Mouse (Mus musculus): ENCODE data around the gene Abca3. TPM values are rescaled to one million over a fixed set of nuclear protein-coding genes. Genes with fewer than 3 reads are reported as not detected.
A peak's percentile ranks its signal among the peaks of the same experiment; 100 is the strongest.

The Abca3 gene
- 14.5 and 21.3 TPM in 2 replicates for polyA plus RNA-seq (2014; fragmentation: Nextera tagmentation; extraction: Ambion mirVana)

DNA sequence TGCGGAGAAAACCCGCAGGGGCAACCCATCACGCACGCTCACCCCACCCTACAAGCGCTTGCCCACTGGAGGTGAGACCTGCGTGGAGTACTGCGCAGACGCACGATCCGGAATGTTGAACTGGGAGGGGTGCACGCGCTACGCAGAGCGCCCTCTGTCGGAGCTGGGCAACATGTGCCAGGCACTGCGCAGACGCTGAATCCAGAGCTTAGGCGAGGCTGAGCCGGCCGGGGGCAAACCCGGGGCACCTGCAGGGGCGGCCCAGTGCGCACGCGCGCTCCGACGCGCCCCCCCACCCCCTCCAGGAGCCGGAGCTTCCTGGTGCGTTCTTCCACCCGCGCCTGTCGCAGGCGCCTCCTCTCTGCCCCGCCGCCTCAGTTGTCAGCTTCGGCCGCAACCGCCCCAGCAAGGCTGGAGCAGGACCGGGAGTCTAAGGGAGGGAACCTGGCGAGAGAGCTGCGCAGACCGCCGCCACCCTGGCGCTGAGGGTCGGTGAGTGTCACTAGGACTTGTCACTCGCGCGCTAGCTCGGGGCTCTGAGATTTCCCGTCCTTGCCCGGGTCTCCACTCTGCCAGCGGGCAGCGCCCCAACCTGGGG, at the start of gene Abca3:
Gene Abca3 (plus strand): TSS at position 191 of the 598 bp plus-strand sequence.
- H3K9ac ChIP-seq (ENCODE audit: low read length), result peak within 1 kb of the TSS; percentile 90
- H3K9me3 ChIP-seq (replicated peaks; ENCODE audit: control insufficient read depth, low read length), result no peaks in the 10 kb centered on the region
- H3K4me3 ChIP-seq (ENCODE audit: low read depth, low read length), result peak within 1 kb of the TSS; percentile 83
- ATAC-seq (peak; percentile 98), DNase-seq (ENCODE audit: low spot score) (peak; percentile 98)
- peak within 1 kb of the TSS; percentile 87 for H3K4me2 ChIP-seq (ENCODE audit: low read length)
- under 1% methylated on average over 47 of the region's 55 CpGs for WGBS
- no peaks in the 10 kb centered on the region for H3K36me3 ChIP-seq (ENCODE audit: control insufficient read depth, insufficient read depth, low read length)
- peaks cover 8% of the 10 kb centered on the region; the same call in 1 of the 2 replicates for H3K4me1 ChIP-seq (ENCODE audit: control insufficient read depth, insufficient read depth, low read length)
- H3K27me3 ChIP-seq (replicated peaks; ENCODE audit: control insufficient read depth, insufficient read depth, low read length), result peaks cover 2% of the 10 kb centered on the region; the same call in 1 of the 2 replicates
- H3K27ac ChIP-seq (ENCODE audit: low read depth, low read length), result peak within 1 kb of the TSS; percentile 60

DNA sequence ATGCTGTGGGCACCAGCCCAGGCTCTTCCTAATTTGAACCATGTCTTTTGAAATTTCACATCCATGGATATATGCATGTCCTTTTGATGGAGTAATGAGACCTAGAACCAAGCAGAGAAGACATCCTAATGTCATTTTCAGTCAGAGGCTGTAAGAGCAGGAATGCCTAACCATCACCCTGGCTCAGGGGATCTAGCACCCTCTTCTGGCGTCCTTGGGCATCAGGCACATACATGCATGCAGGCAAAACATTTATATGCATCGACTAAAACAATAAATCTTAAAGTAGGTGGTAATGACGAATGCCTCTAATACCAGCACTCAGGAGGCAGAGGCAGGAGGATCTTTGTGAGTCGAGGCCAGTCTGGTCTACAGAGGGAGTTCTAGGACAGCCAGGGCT, 44.2 kb upstream of the Abca3 start:
- Histone ChIP-seq H3K4me1 (ENCODE audit: control insufficient read depth, insufficient read depth, low read length) (no peaks in the 10 kb centered on the region), H3K36me3 (ENCODE audit: control insufficient read depth, insufficient read depth, low read length) (no peaks in the 10 kb centered on the region), H3K27me3 (replicated peaks; ENCODE audit: control insufficient read depth, insufficient read depth, low read length) (no peaks in the 10 kb centered on the region), H3K9ac (ENCODE audit: low read length) (no peak overlapping the region), H3K4me2 (ENCODE audit: low read length) (no peak overlapping the region), H3K9me3 (replicated peaks; ENCODE audit: control insufficient read depth, low read length) (no peaks in the 10 kb centered on the region), H3K4me3 (ENCODE audit: low read depth, low read length) (no peak overlapping the region), H3K27ac (ENCODE audit: low read depth, low read length) (no peak overlapping the region)
- DNase-seq (ENCODE audit: low spot score) (peak; percentile 36), ATAC-seq (no peak)
- WGBS, result 49% methylated on average over 4 of the region's 4 CpGs

DNA sequence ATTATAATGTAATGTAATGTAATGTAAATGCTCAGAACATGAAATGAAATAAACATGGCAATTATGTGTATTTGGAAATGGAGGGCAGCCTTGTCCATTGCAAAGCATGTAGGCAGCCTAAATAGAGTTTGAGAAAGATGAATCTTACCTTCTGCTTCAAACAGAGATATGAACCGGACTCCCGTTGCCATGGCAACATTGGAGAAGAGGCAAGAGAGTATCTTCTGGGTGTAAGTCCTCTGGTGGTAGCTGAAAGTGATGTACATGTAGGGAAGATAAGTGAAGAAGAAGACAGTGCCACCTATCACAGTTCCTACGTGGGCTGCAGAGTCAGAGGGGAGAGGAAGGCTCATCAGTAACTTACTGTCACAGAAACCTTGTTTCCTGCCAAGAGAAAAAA, 30.9 kb upstream of the Abca3 start:
- H3K9ac ChIP-seq (ENCODE audit: low read length), result no peak overlapping the region
- no peaks in the 10 kb centered on the region for H3K27me3 ChIP-seq (replicated peaks; ENCODE audit: control insufficient read depth, insufficient read depth, low read length)
- no peak overlapping the region for H3K27ac ChIP-seq (ENCODE audit: low read depth, low read length)
- H3K9me3 ChIP-seq (replicated peaks; ENCODE audit: control insufficient read depth, low read length), result no peaks in the 10 kb centered on the region
- H3K36me3 ChIP-seq (ENCODE audit: control insufficient read depth, insufficient read depth, low read length), result no peaks in the 10 kb centered on the region
- 92% methylated on average over 3 of the region's 3 CpGs for WGBS
- no peak overlapping the region for H3K4me3 ChIP-seq (ENCODE audit: low read depth, low read length)
- H3K4me2 ChIP-seq (ENCODE audit: low read length), result no peak overlapping the region
- no peak for ATAC-seq
- no peaks in the 10 kb centered on the region for H3K4me1 ChIP-seq (ENCODE audit: control insufficient read depth, insufficient read depth, low read length)
- no peak for DNase-seq (ENCODE audit: low spot score)

DNA sequence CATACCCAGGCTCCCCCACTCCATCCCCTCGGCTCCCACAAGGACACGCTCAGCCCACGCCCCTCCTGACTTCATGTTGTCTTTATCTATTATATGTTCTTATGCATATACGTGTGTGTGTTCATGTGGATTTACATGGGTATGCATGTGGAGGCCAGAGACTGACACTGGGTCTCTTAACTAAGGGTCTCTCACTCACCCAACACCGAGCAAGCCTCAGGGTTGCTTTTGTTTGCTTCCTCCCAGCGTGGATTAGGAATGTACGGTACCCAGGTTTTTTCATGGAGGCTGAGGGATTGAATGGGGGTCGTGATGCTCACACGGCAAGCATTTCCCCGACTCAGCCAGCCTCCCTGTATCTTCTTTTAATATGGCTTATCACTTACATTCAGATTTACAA, 26.7 kb upstream of the Abca3 start:
- no peak overlapping the region for H3K9ac ChIP-seq (ENCODE audit: low read length)
- 86% methylated on average over 10 of the region's 10 CpGs for WGBS
- no peak overlapping the region for H3K4me2 ChIP-seq (ENCODE audit: low read length)
- no peaks in the 10 kb centered on the region for H3K4me1 ChIP-seq (ENCODE audit: control insufficient read depth, insufficient read depth, low read length)
- DNase-seq (ENCODE audit: low spot score) (no peak), ATAC-seq (no peak)
- H3K27ac ChIP-seq (ENCODE audit: low read depth, low read length), result no peak overlapping the region
- H3K27me3 ChIP-seq (replicated peaks; ENCODE audit: control insufficient read depth, insufficient read depth, low read length), result no peaks in the 10 kb centered on the region
- H3K4me3 ChIP-seq (ENCODE audit: low read depth, low read length), result no peak overlapping the region
- H3K9me3 ChIP-seq (replicated peaks; ENCODE audit: control insufficient read depth, low read length), result no peaks in the 10 kb centered on the region
- no peaks in the 10 kb centered on the region for H3K36me3 ChIP-seq (ENCODE audit: control insufficient read depth, insufficient read depth, low read length)

DNA sequence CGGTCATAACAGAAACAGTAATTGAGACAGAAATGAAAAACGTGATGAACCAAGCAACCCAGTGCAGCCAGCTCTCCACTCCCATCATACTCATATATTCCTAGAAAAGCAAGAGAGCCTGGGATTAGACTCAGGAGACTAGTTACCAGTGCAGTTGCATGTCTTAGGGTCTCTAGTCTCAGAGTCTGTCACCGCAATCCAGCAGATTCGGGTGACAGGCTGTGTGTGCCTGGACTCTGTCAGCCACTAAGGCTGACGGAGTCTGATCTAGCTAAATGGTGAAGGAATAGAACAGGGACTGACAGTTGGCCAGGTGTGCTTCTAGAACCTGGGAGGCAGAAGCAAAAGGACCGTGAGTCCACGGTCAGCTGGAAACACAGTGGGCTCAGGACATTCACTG, 24.1 kb upstream of the Abca3 start:
- Histone ChIP-seq H3K4me3 (ENCODE audit: low read depth, low read length) (no peak overlapping the region), H3K4me2 (ENCODE audit: low read length) (no peak overlapping the region), H3K4me1 (ENCODE audit: control insufficient read depth, insufficient read depth, low read length) (no peaks in the 10 kb centered on the region), H3K9me3 (replicated peaks; ENCODE audit: control insufficient read depth, low read length) (no peaks in the 10 kb centered on the region), H3K27ac (ENCODE audit: low read depth, low read length) (no peak overlapping the region), H3K9ac (ENCODE audit: low read length) (no peak overlapping the region), H3K27me3 (replicated peaks; ENCODE audit: control insufficient read depth, insufficient read depth, low read length) (no peaks in the 10 kb centered on the region), H3K36me3 (ENCODE audit: control insufficient read depth, insufficient read depth, low read length) (no peaks in the 10 kb centered on the region)
- 76% methylated on average over 7 of the region's 7 CpGs for WGBS
- DNase-seq (ENCODE audit: low spot score) (no peak), ATAC-seq (no peak)

DNA sequence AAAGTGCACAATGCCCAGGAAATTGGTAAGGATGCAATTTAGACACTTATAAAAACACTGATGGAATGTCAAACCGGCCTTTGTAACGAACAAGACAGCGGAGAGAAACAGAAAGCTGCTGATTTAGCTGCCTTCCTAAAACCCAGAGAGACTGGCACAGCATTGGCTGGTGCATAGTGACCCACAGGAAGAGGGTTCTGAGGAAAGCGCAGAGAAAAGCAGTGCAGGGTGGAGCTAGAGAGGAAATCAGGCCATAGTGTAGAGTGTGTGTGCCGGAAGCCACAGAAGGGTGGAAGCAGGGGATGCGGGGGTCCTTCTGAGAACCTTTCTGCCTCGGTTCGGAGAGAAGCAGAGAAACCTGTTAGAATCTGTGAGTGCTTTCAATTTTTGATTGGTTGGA, 7.1 kb upstream of the Abca3 start:
- ATAC-seq (no peak), DNase-seq (ENCODE audit: low spot score) (no peak)
- no peak overlapping the region for H3K27ac ChIP-seq (ENCODE audit: low read depth, low read length)
- H3K4me2 ChIP-seq (ENCODE audit: low read length), result no peak overlapping the region
- H3K4me3 ChIP-seq (ENCODE audit: low read depth, low read length), result no peak overlapping the region
- H3K4me1 ChIP-seq (ENCODE audit: control insufficient read depth, insufficient read depth, low read length), result no peaks in the 10 kb centered on the region
- H3K9me3 ChIP-seq (replicated peaks; ENCODE audit: control insufficient read depth, low read length), result no peaks in the 10 kb centered on the region
- no peak overlapping the region for H3K9ac ChIP-seq (ENCODE audit: low read length)
- 85% methylated on average over 8 of the region's 8 CpGs for WGBS
- H3K36me3 ChIP-seq (ENCODE audit: control insufficient read depth, insufficient read depth, low read length), result no peaks in the 10 kb centered on the region
- no peaks in the 10 kb centered on the region for H3K27me3 ChIP-seq (replicated peaks; ENCODE audit: control insufficient read depth, insufficient read depth, low read length)

DNA sequence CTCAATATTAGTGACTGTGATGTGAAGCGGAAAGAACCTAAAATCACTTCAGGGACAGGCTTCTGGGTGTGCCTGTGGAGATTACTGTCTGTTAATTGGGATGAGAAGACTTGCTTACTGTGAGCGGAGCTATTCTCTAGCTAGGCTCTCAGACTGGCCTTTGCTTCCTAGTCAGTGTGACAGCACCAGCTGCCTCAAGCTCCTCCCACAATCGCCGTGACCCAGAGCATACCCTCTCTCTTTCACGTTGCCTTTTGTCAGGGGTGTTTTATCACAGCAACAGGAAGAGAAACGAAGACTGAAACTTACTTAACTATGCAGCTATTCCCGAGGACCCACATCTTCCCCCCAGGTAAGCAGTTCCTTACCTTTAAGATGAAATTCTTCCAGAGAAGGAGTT, 4.9 kb upstream of the Abca3 start:
- peaks cover 2% of the 10 kb centered on the region; the same call in 1 of the 2 replicates for H3K27me3 ChIP-seq (replicated peaks; ENCODE audit: control insufficient read depth, insufficient read depth, low read length)
- 28% methylated on average over 7 of the region's 7 CpGs for WGBS
- H3K4me1 ChIP-seq (ENCODE audit: control insufficient read depth, insufficient read depth, low read length), result no peaks in the 10 kb centered on the region
- no peak overlapping the region for H3K4me2 ChIP-seq (ENCODE audit: low read length)
- no peak overlapping the region for H3K27ac ChIP-seq (ENCODE audit: low read depth, low read length)
- H3K9me3 ChIP-seq (replicated peaks; ENCODE audit: control insufficient read depth, low read length), result no peaks in the 10 kb centered on the region
- no peak for ATAC-seq
- no peak overlapping the region for H3K4me3 ChIP-seq (ENCODE audit: low read depth, low read length)
- H3K9ac ChIP-seq (ENCODE audit: low read length), result no peak overlapping the region
- no peak for DNase-seq (ENCODE audit: low spot score)
- H3K36me3 ChIP-seq (ENCODE audit: control insufficient read depth, insufficient read depth, low read length), result no peaks in the 10 kb centered on the region

DNA sequence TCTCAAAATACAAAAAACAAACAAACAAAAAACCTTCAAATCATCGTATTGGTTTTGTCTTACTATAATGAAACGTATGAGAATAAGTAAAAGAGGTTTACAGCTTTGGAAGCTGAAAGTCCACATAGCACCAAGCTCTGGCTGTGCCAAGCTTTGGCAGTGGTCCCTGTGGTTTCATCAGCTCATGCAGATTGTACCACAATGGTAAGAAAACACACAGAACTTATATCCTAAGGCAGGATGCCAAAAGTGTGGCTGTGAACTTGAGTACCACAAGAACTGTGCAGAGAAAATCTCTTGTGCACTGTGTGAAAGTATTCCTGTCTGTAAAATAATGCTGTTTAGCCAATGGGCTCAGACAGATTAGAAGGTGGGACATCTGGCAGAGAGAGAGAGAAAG, 2.6 kb upstream of the Abca3 start:
- 77% methylated on average over 2 of the region's 2 CpGs for WGBS
- ATAC-seq, result no peak
- Histone ChIP-seq H3K27ac (ENCODE audit: low read depth, low read length) (no peak overlapping the region), H3K36me3 (ENCODE audit: control insufficient read depth, insufficient read depth, low read length) (no peaks in the 10 kb centered on the region), H3K9ac (ENCODE audit: low read length) (no peak overlapping the region), H3K4me1 (ENCODE audit: control insufficient read depth, insufficient read depth, low read length) (peaks cover 8% of the 10 kb centered on the region; the same call in 1 of the 2 replicates), H3K27me3 (replicated peaks; ENCODE audit: control insufficient read depth, insufficient read depth, low read length) (peaks cover 2% of the 10 kb centered on the region; the same call in 1 of the 2 replicates), H3K4me2 (ENCODE audit: low read length) (no peak overlapping the region), H3K4me3 (ENCODE audit: low read depth, low read length) (no peak overlapping the region), H3K9me3 (replicated peaks; ENCODE audit: control insufficient read depth, low read length) (no peaks in the 10 kb centered on the region)
- peak; percentile 6 for DNase-seq (ENCODE audit: low spot score)

DNA sequence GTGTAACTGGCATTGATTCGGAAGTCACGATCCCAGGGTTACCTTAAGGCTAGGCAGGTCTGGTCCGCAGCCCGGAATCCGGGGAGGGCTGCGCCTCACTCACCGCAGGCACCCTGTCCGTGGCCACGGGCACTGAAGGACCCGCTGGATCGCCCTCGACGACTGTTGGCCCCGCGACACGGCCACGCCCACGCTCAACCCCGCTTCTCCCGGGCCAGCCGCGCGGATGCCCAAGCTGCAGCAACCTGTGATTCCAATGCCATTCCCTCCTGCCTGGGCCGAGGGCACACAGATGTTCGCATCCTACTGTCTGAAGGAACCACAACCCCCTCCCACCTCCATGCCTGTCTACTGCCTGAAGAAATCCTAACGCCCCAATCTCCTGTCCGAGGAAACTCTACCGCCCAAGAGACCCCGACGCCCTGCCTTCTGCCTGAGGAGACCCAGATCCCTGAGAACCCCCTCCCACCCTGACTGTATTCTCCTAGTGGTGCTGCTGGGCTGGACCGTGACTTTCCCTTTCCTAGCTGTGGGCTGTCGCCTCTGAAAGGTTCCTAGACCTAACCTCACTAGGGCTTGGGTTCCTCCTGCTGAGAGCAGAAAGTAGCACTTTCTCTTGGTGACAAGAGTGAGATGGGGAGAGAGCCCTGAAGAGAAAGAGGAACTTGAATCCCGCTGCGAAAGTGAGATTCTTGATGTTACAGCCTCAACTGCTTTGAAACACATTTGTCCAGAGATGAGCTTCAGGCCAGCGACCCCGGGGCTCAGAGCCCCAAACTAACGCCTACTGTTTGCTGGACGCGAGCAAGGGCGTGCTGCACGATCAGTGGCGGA, 607 bp upstream of the Abca3 start, which contains the start of gene Abca17:
Gene Abca17 (minus strand): TSS at position 143 of the 834 bp plus-strand sequence.
- Histone ChIP-seq H3K9me3 (replicated peaks; ENCODE audit: control insufficient read depth, low read length) (no peaks in the 10 kb centered on the region), H3K27me3 (replicated peaks; ENCODE audit: control insufficient read depth, insufficient read depth, low read length) (peaks cover 2% of the 10 kb centered on the region; the same call in 1 of the 2 replicates), H3K27ac (ENCODE audit: low read depth, low read length) (peak within 1 kb of the TSS; percentile 60; the same call in 1 of the 2 replicates), H3K4me3 (ENCODE audit: low read depth, low read length) (peak within 1 kb of the TSS; percentile 83), H3K9ac (ENCODE audit: low read length) (peak within 1 kb of the TSS; percentile 90), H3K4me1 (ENCODE audit: control insufficient read depth, insufficient read depth, low read length) (peaks cover 8% of the 10 kb centered on the region; the same call in 1 of the 2 replicates), H3K36me3 (ENCODE audit: control insufficient read depth, insufficient read depth, low read length) (no peaks in the 10 kb centered on the region), H3K4me2 (ENCODE audit: low read length) (peak within 1 kb of the TSS; percentile 87)
- ATAC-seq (peak; percentile 29), DNase-seq (ENCODE audit: low spot score) (no peak)
- WGBS, result 4% methylated on average over 42 of the region's 42 CpGs

Data from forebrain, embryonic 14.5 days (tissue).